Mouse (Mus musculus) forebrain, embryonic 14.5 days (tissue): ENCODE results near the gene Zfhx3. TPM values are rescaled to one million over a fixed set of nuclear protein-coding genes. Genes with fewer than 3 reads are reported as not detected.

ENCODE experiments used
- ATAC-seq: fragments of 200-750 bp; cut with Nextera tagmentation; 2 replicates; pipeline ENCODE4 v1.8.0; 2017; ENCODE audit warnings: mild to moderate bottlenecking, moderate library complexity
- DNase-seq: peaks from one replicate; pipeline ENCODE4 v3.0.0-alpha.2; 2015; ENCODE audit warnings: low spot score
- H3K27ac ChIP-seq: fragments of 300-500 bp; sonication (generic); 2 replicates; pipeline ENCODE4 v1.5.1; 2014; ENCODE audit warnings: low read depth, mild to moderate bottlenecking, control low read depth, low read length, moderate library complexity
- H3K27me3 ChIP-seq: fragments of 300-500 bp; sonication (generic); replicated peaks from 2 replicates; pipeline ENCODE4 v1.6.1; 2014; ENCODE audit warnings: low read length, control low read depth, mixed read lengths; ENCODE audit not compliant: control insufficient read depth, insufficient read depth
- H3K36me3 ChIP-seq: fragments of 300-500 bp; sonication (generic); 2 replicates; pipeline ENCODE4 v1.6.1; 2014; ENCODE audit warnings: low read length, control low read depth; ENCODE audit not compliant: control insufficient read depth, insufficient read depth
- H3K4me1 ChIP-seq: fragments of 300-500 bp; sonication (generic); 2 replicates; pipeline ENCODE4 v1.6.1; 2014; ENCODE audit warnings: antibody characterized with exemption, low read length, control low read depth; ENCODE audit not compliant: control insufficient read depth, insufficient read depth
- H3K4me2 ChIP-seq: fragments of 300-500 bp; sonication (generic); 2 replicates; pipeline ENCODE4 v1.6.1; 2014; ENCODE audit warnings: mild to moderate bottlenecking, control low read depth, low read length
- H3K4me3 ChIP-seq: fragments of 300-500 bp; sonication (generic); 2 replicates; pipeline ENCODE4 v1.5.1; 2014; ENCODE audit warnings: low read depth, low read length, control low read depth
- H3K9ac ChIP-seq: fragments of 300-500 bp; sonication (generic); 2 replicates; pipeline ENCODE4 v1.6.1; 2014; ENCODE audit warnings: mild to moderate bottlenecking, low read length, control low read depth, moderate library complexity
- H3K9me3 ChIP-seq: fragments of 300-500 bp; sonication (generic); replicated peaks from 2 replicates; pipeline ENCODE4 v1.6.1; 2016; ENCODE audit warnings: low read length, control low read depth, mixed read lengths; ENCODE audit not compliant: control insufficient read depth
- WGBS: fragments of 180-500 bp; shearing (Covaris S2); extraction: QIAGEN DNeasy Blood & Tissue Kit; methylation state at CpG from one replicate; pipeline ENCODE4 v1.1.7; 2014; 5-methylcytosine and 5-hydroxymethylcytosine counted together
- polyA plus RNA-seq: library from polyadenylated mRNA; unstranded; fragments of >200 nt; fragmentation: Nextera tagmentation; extraction: Ambion mirVana; gene quantifications from 2 replicates; pipeline ENCODE4 v1.2.1, GENCODE M21; 2014

The Zfhx3 gene
- polyA plus RNA-seq, 1 experiment from 2014 or later, result 11.7 TPM

- DNase-seq (no peak), ATAC-seq (no peak)
- Histone ChIP-seq H3K4me2 (no peak overlapping the region), H3K9ac (no peak overlapping the region), H3K36me3 (no peaks in the 10 kb centered on the region), H3K9me3 (no peaks in the 10 kb centered on the region), H3K27me3 (peaks cover 12% of the 10 kb centered on the region; the same call in 1 of the 2 replicates), H3K27ac (no peak overlapping the region), H3K4me3 (no peak overlapping the region), H3K4me1 (no peaks in the 10 kb centered on the region)
- WGBS, result 83% methylated on average over 5 of the region's 5 CpGs
Observed at GRCm38 (mm10) chr8:108781192-108781591, 838.7 kb downstream of the Zfhx3 start.

GRCm38 (mm10) chr8:108783155-108783554, 840.7 kb downstream of the Zfhx3 start:
- Histone ChIP-seq H3K4me2 (no peak overlapping the region), H3K9ac (no peak overlapping the region), H3K27me3 (peaks cover 25% of the 10 kb centered on the region), H3K36me3 (no peaks in the 10 kb centered on the region), H3K4me3 (no peak overlapping the region), H3K4me1 (peaks cover 2% of the 10 kb centered on the region; the same call in 1 of the 2 replicates), H3K27ac (no peak overlapping the region), H3K9me3 (no peaks in the 10 kb centered on the region)
- DNase-seq (no peak), ATAC-seq (no peak)
- WGBS, result 80% methylated on average over 10 of the region's 10 CpGs

GRCm38 (mm10) chr8:108788156-108788761, 845.8 kb downstream of the Zfhx3 start:
- Histone ChIP-seq H3K9me3 (peaks cover 5% of the 10 kb centered on the region), H3K9ac (no peak overlapping the region), H3K27ac (peak overlapping the region; percentile 58; the same call in 1 of the 2 replicates), H3K27me3 (peaks cover 25% of the 10 kb centered on the region), H3K36me3 (peaks cover 12% of the 10 kb centered on the region), H3K4me1 (peaks cover 21% of the 10 kb centered on the region), H3K4me2 (peak overlapping the region; percentile 35), H3K4me3 (no peak overlapping the region)
- DNase-seq (peak; percentile 94), ATAC-seq (peak; percentile 91)
- 13% methylated on average over 6 of the region's 6 CpGs for WGBS

GRCm38 (mm10) chr8:108788762-108789157, 846.3 kb downstream of the Zfhx3 start:
- ATAC-seq (no peak), DNase-seq (peak; percentile 42)
- Histone ChIP-seq H3K36me3 (peaks cover 16% of the 10 kb centered on the region), H3K4me1 (peaks cover 21% of the 10 kb centered on the region), H3K9ac (no peak overlapping the region), H3K27ac (no peak overlapping the region), H3K9me3 (peaks cover 5% of the 10 kb centered on the region), H3K27me3 (peaks cover 25% of the 10 kb centered on the region), H3K4me3 (no peak overlapping the region), H3K4me2 (peak overlapping the region; percentile 35)
- WGBS, result 11% methylated on average over 10 of the region's 10 CpGs

DNA sequence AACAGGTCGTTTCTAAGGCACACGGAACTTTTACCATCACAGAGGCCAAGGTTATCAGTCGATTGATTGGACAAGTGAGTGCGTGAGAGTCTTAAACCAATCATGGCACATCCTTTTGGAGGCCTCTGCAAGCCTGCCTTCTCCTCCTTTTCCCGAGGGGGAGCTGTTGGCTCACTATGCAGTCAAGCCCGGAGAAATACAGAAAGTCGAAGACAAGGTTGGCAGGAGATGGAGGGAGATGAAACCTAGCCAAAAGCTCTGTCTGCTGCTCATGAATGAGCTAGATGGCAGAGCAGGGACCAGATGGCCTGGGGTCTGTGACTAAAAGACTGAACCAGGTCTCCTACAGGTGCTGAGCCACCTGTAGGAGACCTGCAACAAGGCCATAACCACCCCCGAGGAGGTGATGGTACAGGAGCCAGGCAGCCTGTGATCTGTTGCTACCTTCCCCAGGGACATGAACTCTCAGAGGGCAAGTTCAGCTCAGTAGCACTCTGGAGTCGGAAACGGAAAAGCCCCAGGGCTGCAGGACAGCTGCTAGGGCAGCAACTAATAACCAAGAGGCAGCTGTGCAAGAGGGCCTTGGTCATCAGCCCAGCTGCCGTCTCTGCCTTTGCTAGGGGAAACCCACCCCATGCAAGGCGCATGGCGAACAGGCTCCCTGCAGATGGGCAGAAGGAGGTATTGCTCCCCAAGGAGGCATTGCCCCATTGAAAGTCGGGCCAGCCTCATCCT, 848.3 kb downstream of the Zfhx3 start:
- no peak overlapping the region for H3K9ac ChIP-seq
- no peak overlapping the region for H3K4me3 ChIP-seq
- H3K36me3 ChIP-seq, result peaks cover 28% of the 10 kb centered on the region
- ATAC-seq (peak; percentile 47; the same call in 1 of the 2 replicates), DNase-seq (peak; percentile 94)
- no peak overlapping the region for H3K27ac ChIP-seq
- no peak overlapping the region for H3K4me2 ChIP-seq
- peaks cover 21% of the 10 kb centered on the region for H3K4me1 ChIP-seq
- 74% methylated on average over 14 of the region's 14 CpGs for WGBS
- H3K9me3 ChIP-seq, result peaks cover 5% of the 10 kb centered on the region
- peaks cover 15% of the 10 kb centered on the region for H3K27me3 ChIP-seq

DNA sequence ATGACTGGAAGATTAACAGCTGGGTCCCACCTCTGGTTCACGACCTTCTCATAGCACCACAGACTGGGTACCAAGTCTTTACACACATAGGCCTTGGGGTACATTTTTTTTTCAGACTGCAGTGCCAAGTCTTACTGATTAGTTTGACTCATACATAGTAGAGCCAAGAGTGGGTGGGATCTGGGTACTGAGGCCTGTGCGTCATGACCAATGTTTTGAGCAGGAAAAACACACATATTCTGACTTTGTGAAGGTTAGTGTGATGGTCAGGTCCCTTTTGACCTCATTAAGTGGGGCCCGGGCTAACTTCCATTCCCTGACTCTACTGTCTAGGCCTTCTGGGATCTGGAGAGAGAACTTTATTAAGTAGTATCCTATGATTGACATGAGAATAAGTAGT, 853.6 kb downstream of the Zfhx3 start:
- no peak for DNase-seq
- WGBS, result 93% methylated on average over 3 of the region's 3 CpGs
- Histone ChIP-seq H3K36me3 (peaks cover 46% of the 10 kb centered on the region), H3K4me3 (no peak overlapping the region), H3K27me3 (no peaks in the 10 kb centered on the region), H3K4me1 (peaks cover 6% of the 10 kb centered on the region), H3K9me3 (peaks cover 5% of the 10 kb centered on the region), H3K4me2 (no peak overlapping the region), H3K27ac (no peak overlapping the region), H3K9ac (no peak overlapping the region)
- ATAC-seq, result no peak

GRCm38 (mm10) chr8:108796882-108797281, 854.4 kb downstream of the Zfhx3 start:
- Histone ChIP-seq H3K27me3 (no peaks in the 10 kb centered on the region), H3K4me1 (peaks cover 6% of the 10 kb centered on the region), H3K36me3 (peaks cover 53% of the 10 kb centered on the region), H3K4me2 (no peak overlapping the region), H3K9me3 (peaks cover 5% of the 10 kb centered on the region), H3K4me3 (no peak overlapping the region), H3K9ac (no peak overlapping the region), H3K27ac (no peak overlapping the region)
- ATAC-seq (no peak), DNase-seq (no peak)
- 87% methylated on average over 3 of the region's 3 CpGs for WGBS

DNA sequence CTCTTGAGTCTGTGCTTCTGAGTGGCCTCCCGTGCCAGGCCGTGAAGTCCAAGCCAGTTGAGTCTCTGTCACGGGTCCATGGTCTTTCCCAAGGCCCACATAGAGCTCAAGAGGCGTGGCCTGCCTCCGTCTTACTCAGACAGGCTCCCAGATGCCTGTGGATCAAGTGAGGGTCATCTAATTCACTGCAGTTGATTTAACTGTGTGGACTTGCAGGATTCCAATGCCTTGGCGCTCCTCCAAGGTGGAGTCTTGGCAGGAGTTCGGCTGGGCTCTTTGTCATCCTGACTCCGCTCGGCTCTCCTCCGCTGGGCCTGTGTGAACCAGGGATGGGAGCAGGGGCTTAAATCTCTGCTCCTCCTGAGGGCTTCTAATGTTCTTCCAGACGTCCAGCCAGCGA, 855.6 kb downstream of the Zfhx3 start:
- Histone ChIP-seq H3K36me3 (peaks cover 43% of the 10 kb centered on the region), H3K27ac (no peak overlapping the region), H3K9me3 (no peaks in the 10 kb centered on the region; the same call in 1 of the 2 replicates), H3K4me1 (peaks cover 6% of the 10 kb centered on the region), H3K4me3 (no peak overlapping the region), H3K27me3 (no peaks in the 10 kb centered on the region), H3K9ac (no peak overlapping the region), H3K4me2 (no peak overlapping the region)
- ATAC-seq, result peak; percentile 42; the same call in 1 of the 2 replicates
- DNase-seq, result peak; percentile 77
- 48% methylated on average over 12 of the region's 12 CpGs for WGBS

DNA sequence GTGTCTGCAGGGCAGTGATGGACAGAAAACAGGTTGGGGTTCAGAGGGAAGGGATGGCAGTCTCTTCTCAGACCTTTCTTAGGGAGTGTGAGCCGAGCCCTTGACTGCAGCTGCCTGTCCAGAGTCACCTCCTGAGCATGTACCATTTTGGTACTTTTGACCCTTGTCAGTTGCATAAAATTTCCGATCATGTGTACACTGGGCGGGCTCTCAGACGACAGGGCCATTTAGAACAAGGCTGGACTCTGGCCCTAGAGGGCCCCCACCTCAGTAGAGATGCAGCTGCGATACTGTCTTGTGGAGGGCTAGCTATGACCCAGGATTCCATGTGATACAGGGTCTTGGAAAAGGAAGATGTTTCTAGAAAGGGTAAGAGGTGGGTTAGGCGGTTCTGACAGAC, 856.8 kb downstream of the Zfhx3 start:
- no peak overlapping the region for H3K9ac ChIP-seq
- no peak for ATAC-seq
- H3K36me3 ChIP-seq, result peaks cover 32% of the 10 kb centered on the region
- H3K9me3 ChIP-seq, result no peaks in the 10 kb centered on the region
- H3K4me3 ChIP-seq, result no peak overlapping the region
- H3K4me2 ChIP-seq, result no peak overlapping the region
- no peak overlapping the region for H3K27ac ChIP-seq
- H3K27me3 ChIP-seq, result no peaks in the 10 kb centered on the region
- peaks cover 6% of the 10 kb centered on the region for H3K4me1 ChIP-seq
- WGBS, result 94% methylated on average over 6 of the region's 6 CpGs
- no peak for DNase-seq
